Mouse (Mus musculus) lung, postnatal 0 days (tissue): ENCODE measurements at regions not wholly inside any gene's neighbourhood (a gene's known extent, or its start where the extent isn't known, plus 50 kb on each side); places are given as distances from the start of the nearest gene placed in this dataset.

Experiments
- CTCF ChIP-seq: IDR thresholded peaks from 2 replicates; pipeline ENCODE4 v1.5.1; 2016; ENCODE audit warnings: antibody characterized with exemption, mild to moderate bottlenecking
- EP300 ChIP-seq: IDR thresholded peaks from 2 replicates; pipeline ENCODE4 v1.6.1; 2016; ENCODE audit warnings: antibody characterized with exemption, mild to moderate bottlenecking, control low read depth

- TF ChIP-seq CTCF = no peak
- TF ChIP-seq EP300 = no peak
Observed at GRCm38 (mm10) chr17:63812586-63812985, 50.3 kb upstream of the Fer start.
